Mouse (Mus musculus) gastrocnemius, postnatal 14 days (tissue): ENCODE measurements around the gene Ntpcr. TPM values are rescaled to one million over a fixed set of nuclear protein-coding genes. Genes with fewer than 3 reads are reported as not detected.

Source experiments
- DNase-seq: peaks from one replicate; pipeline ENCODE4 v3.0.0; 2021; ENCODE audit warnings: mixed read lengths
- intact Hi-C: fragments of 180-260 bp; cut with DNase I; formaldehyde crosslinking; loops from one replicate; pipeline ENCODE4 v1.15.1; 2025; ENCODE audit warnings: low total_unique reads
- total RNA-seq, 2 experiments: library from RNA; stranded (reverse); gene quantifications; 2 replicates each; pipeline ENCODE4 v1.2.3; 2021

Gene Ntpcr
- total RNA-seq, 2 experiments from 2014 or later, result 11.9 to 14.3 TPM

DNA sequence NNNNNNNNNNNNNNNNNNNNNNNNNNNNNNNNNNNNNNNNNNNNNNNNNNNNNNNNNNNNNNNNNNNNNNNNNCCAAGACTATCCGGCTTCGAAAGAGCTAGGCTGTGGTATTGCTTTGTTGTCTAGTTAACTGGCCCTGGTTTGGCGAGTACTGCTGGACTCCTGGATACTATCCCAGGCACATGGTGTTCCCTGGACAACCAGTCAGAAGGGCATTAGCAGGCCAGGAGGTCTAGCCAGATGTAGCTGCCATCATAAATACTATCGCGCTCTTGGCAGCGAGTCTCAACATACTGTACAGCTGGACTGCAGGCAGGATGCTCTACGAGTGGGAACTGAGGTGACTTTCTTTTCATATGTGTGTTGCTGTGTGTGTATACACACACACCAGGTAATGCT is 7.1 kb upstream of the Ntpcr start:
- intact Hi-C loops, result loop anchor here (10.0 kb wide), 1 partner anchor 148 kb away; no protein-coding TSS in a partner anchor
- DNase-seq, result peak; percentile 21

DNA sequence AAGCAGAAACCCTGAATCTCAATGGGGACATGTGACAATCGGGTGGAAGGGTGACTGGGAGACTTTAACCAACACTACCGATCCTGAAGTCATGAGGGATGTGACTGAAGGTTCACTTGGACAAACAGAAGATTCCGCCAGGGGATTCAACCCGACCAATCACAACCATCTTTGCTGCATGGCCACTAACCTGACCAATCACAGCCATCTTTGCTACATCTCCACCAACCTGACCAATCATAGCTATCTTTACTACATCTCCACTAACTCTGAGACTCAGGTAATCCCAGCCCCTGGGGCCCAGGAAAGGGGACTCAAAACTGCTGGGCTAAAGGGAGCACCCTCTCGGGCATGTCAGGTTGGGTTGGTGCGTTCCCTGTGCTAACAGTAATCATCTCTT is 6.3 kb upstream of the Ntpcr start:
- intact Hi-C loops, result loop anchor here (10.0 kb wide), 1 partner anchor 149 kb away; no protein-coding TSS in a partner anchor
- no peak for DNase-seq

DNA sequence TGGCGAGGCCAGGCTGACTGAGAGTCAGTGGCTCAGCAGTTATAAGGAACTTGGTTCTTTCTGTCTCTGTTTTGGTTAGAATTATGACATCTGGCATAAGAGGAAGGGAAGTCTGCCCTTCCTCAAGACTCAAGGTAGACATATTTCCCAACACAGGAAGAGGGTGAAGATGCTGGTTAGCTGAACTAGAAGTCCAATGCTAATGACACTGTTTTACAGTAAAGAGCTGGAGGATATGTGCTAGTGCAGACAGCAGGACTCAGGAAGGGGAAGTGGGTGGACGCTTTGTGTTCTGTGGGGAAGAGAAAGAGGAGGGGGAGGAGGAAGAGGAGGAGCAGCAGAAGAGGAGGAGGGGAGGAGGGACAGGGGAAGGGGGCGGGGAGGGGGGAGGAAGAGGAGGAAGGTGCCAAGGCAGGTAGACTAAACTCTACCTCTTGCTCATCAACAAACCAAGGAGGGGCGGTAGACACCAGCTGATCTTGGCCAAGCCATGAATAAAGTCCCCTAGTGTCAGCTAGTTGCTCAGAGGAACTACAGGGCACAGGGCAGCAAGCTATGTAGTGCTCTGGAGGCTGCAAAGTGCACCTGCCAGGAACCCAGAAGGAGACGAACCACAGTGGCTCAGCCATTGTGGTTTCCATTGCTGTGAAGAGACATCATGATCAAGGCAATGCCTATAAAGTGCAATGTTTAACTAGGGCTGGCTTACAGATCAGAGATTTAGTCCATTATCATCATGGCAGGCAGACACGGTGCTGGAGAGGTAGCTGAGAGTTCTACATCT is 4.5 kb upstream of the Ntpcr start:
- DNase-seq, result no peak
- intact Hi-C loops, result loop anchor here (10.0 kb wide), 1 partner anchor 150 kb away; no protein-coding TSS in a partner anchor

DNA sequence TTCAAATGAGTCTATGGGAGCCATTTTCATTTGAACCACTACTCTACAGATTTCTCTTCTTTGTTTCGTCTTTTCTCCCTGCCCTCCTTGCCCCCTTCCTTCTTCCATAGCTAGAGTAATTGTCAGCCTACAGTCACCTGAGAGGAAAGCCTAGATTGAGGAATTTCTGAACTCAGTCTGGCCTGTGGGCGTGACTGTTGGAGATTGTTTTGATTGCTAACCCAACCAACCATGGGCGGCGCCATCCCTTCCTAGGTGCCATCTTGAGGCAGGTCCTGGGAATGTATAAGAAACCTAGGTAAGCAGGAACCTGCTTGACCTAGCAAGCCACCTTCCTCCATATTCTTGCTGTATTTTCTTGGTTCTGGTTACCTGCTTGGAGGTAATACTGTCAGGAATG is 3.6 kb upstream of the Ntpcr start:
- intact Hi-C loops, result loop anchor here (10.0 kb wide), 1 partner anchor 151 kb away; no protein-coding TSS in a partner anchor
- DNase-seq, result no peak

DNA sequence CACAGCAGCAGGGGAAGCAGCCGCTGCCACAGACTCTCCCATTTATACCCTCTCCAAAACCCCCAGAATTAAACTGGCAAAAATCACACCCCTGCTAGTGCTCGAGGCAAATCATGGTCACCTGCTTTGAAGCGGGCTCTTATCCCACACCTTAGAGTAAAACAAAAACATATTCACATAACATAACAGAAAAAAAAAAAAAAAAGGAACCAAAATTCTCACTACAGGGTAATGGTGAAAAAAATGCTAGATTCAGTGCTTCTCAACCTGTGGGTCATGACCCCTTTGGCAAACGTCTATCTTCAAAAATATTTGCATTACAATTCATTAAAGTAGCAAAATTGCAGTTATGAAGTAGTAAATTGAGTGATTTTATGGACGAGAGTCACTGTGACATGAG is 2.8 kb upstream of the Ntpcr start:
- intact Hi-C loops, result loop anchor here (10.0 kb wide), 1 partner anchor 152 kb away; no protein-coding TSS in a partner anchor
- no peak for DNase-seq

DNA sequence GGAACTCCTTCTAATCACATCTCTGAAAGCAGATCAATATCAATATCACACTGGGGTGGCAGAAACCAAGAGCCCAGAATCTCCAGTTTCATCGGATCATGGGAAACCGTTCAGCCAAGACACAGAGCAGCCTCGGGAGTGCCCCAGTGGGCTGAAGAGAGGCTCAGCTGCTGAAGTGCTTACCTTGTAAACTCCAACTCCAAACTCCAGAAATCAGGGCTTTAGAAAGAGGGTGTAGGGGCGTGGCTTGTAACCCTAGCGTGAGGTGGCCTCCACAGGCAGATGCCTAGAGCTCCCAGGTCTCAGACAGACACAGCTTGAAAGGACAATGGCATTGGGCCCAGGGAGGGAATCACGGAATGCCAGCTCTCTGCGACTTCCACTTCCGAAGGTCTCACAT is 2.0 kb upstream of the Ntpcr start:
- no peak for DNase-seq
- intact Hi-C loops, result loop anchor here (10.0 kb wide), 1 partner anchor 153 kb away; no protein-coding TSS in a partner anchor

DNA sequence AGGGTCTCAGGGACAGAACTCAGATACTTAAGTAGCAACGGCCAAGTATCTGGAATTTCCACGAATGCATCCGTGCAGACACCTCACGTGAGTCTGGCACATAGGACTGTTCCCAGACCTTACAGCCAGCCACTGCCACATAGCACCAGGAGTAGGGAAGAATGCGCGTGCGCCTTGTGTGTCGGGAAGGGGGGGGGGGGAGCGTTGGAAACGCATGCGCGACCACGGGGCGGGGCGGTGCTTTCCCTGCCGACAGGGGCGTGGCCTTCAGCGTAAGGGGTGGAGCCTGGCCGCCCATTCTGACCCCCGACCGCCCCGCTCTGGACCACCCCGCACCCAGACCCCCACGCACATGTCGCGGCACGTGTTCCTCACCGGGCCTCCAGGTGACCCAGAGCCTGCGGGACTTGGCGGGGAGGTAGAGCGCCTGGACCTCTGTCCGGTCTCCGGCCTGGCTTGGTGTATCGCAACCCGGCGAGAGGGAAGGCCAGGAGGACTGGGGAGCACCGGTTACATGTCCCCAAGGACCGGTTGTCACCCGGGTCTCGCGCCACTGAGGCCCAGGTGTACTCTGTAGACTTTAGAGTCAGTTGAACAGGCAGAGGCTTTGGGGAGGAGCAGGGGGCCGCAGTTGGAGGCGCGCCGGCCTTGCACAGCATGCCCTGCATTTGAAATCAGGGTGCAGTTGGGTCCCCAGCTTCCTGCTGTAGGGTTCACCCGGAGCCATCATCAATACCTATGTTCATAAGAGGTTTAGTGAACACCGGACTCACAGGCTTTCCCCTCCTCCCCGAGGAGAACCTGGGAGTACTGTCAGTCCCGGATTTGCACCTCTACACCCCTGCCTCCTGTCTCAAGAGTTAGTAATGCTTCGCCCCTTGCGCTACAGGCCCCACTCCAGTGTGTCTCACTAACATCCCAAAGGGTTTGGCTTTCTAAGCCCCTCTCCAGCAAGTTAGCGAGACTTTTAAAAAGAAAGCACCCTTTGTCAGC is 4.5 kb downstream of the Ntpcr start:
- peak; percentile 90 for DNase-seq
- intact Hi-C loops, result no loop called here

DNA sequence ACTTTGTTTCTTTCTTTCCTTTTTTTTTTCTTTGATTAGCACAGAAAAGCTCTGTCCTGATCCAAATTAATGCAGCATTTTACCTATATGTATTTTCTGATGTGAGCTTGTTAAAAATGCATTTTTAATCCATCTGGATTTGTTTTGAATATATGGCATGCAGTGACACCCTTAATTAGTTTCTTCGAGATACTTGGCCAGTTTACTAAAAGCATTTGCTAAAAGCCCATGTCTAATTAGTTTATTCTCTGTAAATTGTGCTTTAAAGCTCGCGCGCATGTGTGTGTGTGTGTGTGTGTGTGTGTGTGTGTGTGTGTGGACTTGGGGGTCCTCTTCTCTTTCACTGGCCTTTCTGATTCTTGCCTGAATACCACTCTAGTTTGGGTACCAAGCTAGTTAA is 9.2 kb downstream of the Ntpcr start:
- no peak for DNase-seq
- intact Hi-C loops, result no loop called here

DNA sequence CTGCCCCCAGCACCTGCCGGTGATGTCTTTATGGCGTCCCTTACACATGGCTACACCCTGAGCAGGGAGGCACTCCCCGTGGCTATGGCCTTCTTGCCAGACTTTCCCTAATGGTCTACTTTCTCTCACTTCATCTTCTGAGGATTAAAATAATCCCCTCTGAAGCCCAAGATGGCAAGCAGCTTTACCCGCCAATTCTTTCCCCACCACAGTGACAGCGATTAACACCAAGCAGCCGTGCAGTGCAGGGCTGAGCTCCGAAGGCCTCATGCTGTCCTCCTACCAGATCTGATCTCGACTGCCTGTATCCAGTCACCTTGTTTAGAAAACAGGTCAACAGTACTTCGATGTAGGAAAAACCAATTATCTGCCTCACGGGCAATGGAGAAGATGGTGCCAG is 10.9 kb downstream of the Ntpcr start:
- DNase-seq, result no peak
- intact Hi-C loops, result no loop called here

DNA sequence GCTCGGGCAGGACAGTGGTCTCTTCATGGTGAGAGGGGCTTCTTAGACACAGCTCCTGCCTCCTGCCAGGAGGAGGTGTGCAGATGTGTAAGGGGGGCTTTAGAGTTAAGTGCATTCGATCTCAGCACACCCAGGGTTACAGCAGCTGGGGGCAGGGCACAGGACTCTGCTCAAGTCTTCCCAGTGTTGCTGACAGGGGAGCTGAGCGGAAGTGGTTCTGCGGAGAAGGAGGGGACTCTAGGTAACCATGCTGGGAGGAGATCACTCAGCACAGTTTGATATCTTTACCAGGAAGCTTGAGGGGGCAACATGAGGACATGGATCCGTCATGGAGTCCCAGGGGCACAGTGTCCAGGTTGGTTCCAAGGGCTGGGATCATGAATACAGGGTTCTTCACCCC is 11.6 kb downstream of the Ntpcr start:
- intact Hi-C loops, result no loop called here
- DNase-seq, result no peak

DNA sequence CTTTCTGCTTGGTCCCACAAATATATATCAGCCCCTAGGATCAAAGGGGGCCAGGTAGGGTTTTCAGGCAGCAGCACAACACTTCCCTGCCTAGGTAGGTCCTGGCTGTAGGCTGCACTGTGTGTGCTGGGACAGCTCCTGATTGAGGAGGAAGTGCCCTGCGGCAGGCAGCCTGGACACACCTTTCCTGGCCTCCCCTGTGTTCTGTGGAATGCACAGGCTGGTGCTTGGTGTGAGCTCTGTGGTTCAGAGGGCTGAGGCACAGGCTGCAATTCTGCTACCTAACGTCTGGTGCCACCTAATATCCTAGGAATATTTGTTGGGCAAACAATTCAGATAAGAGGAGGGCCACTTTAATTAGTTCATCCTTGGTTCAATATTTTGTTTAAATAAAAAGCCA is 12.1 kb downstream of the Ntpcr start:
- DNase-seq, result no peak
- intact Hi-C loops, result no loop called here

DNA sequence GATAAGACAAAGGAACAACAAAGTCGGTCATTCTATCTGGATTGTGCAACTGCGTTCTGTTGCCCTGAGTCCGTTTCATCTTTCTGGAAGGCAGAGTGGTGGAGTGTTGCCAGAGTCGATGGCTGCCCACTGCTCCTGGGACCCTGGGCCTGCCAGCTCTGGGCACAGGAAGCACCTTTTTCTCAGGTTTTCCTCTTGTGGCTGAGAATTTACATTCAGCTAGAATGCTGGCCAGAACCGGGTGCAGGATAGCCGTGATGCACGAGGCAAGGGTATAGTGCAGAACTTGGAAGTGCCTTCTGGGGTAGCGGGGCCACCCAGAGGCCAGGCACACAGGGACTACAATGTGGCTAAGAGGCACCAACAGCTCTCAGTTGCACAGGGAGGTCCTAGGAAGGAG is 12.6 kb downstream of the Ntpcr start:
- intact Hi-C loops, result no loop called here
- DNase-seq, result no peak

DNA sequence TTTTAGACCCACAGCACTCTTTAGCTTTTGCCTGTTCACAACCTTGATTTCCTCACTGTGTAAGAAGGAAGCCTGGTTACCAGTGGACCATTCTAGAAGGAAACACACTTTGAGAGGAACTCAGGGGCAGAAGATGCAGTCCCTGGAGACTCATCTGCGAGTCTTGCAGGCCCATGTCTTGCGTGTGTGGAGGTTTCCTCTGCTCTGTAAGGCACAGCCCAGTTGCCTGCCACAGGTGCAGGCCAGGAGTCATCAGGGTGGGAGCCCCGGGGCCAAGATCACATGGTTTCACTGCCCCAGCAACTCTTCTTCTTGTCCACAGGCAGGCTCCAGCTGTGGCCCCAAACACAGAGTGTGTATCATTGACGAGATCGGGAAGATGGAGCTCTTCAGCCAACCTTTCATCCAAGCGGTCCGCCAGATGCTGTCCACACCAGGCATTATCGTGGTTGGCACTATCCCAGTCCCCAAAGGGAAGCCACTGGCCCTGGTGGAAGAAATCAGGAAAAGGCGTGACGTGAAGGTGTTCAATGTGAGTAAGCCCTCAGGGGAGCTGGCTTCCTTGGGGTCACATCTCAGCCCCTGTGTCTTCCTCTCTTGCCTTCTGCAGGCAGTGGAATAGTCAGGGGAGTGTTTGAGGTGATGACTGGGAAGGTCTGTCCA is 15.3 kb downstream of the Ntpcr start:
- intact Hi-C loops, result no loop called here
- DNase-seq, result no peak

DNA sequence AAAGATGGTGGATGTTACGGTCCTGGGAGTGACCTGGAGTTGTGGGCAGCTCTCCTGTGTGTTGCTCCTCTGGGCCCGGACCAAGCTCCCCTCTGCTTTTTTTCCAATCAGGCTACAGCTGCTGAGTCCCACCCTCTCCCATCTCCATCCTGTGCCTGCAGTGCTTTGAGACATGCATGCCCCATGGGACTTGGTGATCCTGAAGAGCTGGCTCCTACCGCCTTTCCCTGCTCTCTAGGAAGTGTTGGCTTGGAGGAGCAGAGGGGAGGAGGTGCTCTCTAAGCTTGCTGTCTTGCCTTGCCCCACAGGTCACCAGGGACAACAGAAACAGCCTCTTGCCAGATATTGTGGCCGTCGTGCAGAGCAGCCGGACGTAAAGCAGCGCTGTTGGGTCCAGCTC is 17.6 kb downstream of the Ntpcr start:
- DNase-seq, result no peak
- intact Hi-C loops, result no loop called here

DNA sequence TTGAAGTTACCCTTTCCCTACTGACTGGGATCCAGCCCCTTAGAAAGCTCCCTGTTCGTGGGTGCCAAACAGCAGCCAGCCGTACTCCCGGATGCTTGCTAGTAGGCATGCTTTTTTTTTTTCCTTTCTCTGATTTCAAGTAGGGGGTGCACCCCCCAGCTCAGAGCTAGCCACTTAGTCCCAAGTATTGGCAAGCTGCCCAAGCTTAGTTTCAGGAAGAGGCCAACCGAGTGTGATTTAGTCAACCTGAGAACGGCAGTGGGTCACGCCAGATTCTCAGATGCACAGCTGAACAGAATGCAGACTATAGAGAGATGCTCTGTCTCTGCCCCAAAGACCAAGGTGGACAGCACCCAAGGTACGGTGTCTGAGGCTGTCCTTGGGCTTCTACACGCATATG is 21.1 kb downstream of the Ntpcr start:
- intact Hi-C loops, result no loop called here
- DNase-seq, result no peak

DNA sequence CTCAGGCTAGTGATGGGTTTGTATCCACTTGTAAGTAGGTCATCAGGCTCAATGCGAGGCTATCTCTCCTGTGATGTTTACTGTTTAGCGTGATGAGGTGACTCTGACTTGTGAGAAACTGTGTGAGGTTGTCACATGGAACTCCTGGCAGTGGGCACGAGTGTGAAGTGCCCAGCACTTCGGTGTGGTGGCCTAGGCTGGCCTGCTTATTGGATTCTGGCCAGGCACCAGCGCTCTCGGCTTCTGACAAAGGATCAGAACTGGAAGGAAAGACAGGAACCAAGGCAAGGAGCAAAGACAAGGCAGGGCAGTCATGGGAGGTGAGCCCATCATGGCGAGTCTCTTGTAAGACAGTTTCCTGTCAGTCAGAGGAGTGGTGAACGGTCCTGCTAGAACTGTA is 26.1 kb downstream of the Ntpcr start:
- DNase-seq, result no peak
- intact Hi-C loops, result no loop called here

DNA sequence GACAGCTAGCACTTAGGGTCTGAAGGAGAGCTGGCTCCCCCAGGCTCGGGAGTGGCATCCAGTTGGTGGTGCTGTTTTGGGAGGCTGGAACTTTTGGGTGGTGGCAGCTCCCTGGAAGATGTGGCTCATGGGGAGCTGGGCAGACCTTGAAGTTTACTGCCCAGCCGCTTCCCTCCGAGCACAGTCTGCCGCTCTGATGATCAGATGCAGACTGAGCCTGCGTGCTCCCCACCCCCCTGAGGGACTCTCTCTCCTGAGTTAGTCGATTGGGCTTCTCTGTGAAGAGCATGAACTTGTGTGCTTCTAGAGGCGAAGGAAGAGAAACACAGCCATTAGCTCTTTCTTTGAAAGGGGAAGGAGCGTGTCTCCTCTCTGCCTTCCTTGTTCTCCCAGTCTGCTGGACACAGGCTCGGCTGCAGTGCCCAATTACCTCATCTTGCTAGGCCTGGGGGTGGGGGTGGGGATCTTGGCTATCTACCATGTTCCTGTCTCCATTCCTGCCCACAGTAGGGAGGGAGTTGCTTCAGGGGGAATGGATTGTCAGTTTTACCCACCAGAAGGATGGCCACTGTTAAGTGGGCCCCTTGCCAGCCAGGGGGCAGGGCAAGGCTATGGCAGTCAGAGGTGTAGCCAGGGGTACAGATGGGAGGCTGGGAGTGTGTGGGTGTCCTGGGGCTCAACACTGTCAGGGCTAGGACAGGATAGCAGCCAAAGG is 26.8 kb downstream of the Ntpcr start:
- no peak for DNase-seq
- intact Hi-C loops, result no loop called here

DNA sequence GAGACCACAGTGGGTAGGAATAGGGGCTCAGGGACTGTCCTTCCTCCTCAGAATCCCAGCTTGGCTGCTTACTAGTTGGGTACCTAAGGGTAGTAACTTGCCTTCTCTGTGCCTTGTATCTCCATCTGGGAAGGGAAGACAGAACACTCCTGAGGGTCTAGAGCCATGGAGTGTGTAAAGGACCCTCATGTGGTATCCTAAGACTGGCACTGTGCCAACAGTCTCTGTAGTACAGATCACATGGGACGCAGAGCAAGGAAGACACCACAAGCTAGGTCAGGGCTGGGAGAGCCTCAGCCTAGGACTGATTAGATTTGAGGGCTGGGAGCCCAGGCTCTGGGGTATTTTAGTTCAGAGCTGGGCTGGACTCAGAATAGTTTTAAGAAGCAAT is 27.3 kb downstream of the Ntpcr start:
- DNase-seq, result no peak
- intact Hi-C loops, result no loop called here

DNA sequence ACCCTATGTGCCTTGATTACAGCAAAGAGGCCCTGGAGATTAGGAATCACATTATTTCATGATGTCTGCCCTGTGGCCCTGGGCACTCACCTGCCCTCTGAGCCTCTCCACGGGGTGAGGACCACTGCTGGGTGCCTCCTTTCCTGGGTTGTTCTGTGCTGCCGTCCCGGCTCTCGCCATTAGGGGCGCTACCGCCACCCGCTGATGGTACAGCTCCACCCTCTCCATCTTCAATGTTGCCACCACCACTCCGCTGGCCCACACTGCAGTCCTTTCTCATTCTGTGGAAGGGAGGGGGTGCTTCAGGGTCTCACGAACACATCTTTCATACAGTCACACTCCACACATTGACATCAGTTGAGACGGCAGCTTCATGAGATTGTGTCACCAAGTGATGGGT is 29.3 kb downstream of the Ntpcr start:
- intact Hi-C loops, result no loop called here
- peak; percentile 18 for DNase-seq
